Mouse (Mus musculus) liver, adult 2 months (tissue): ENCODE measurements around the gene Efs.

Experiments used
- CTCF ChIP-seq: fragments of 200-500 bp; IDR thresholded peaks from 2 replicates; pipeline ENCODE4 v1.5.1; 2011; ENCODE audit warnings: low read depth, low read length, control low read depth
- POLR2A ChIP-seq: fragments of 200-500 bp; IDR thresholded peaks from 2 replicates; pipeline ENCODE4 v1.6.1; 2011; ENCODE audit warnings: low read length, control low read depth; ENCODE audit not compliant: insufficient read depth; ENCODE audit errors: extremely low read depth

DNA sequence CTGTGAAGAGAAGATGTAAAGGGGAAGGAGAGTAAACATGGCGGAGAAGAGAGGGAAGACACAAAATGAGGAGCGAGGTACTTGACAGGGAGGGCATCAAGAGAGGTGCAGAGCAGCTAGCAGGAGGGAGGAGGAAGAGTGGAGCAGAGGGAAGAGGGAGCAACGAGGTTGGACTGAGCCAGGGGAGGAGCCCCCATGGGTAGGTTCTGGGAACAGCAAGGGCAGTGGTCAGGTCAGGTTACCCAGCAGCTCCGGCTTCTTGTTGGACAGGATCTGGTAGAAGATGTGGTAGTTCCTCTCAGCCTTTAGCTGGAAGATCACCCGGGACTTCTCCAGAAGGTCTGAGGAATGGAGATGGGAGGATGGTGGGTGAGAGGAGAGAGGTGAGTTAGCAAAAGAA, 35.6 kb upstream of the Efs start:
- TF ChIP-seq CTCF (no peak), POLR2A (no peak)
